Mouse (Mus musculus): ENCODE data around the gene Crocc2. TPM values are rescaled to one million over a fixed set of nuclear protein-coding genes. Genes with fewer than 3 reads are reported as not detected.

Gene Crocc2
- polyA plus RNA-seq, 1 experiment: 0.06 TPM

DNA sequence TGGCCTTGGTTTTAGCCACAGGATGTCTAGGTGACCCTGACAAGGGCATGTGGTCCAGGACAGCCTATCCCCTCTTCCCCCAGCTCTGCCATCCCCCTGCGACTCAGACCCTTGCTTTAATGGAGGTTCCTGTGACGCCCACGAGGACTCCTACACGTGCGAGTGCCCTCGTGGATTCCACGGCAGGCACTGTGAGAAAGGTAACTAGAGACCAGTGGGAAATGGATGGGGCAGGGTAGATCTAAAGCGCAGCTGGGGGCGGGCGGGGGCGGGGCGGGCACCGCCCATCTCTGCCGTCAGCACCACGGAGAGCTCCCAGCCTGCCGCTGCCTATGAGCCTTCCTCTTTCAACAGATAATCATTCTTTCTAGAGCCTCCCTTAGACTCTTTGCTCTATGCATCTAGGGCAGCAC is 103.9 kb downstream of the Crocc2 start:
- Histone ChIP-seq H3K27me3 (ENCODE audit: control insufficient read depth, insufficient read depth, low read length) (no peaks in the 10 kb centered on the region), H3K36me3 (ENCODE audit: control insufficient read depth, insufficient read depth, low read length) (no peaks in the 10 kb centered on the region), H3K4me3 (ENCODE audit: control insufficient read depth, low read depth, low read length) (no peak overlapping the region), H3K4me1 (ENCODE audit: control insufficient read depth, insufficient read depth, low read length) (no peaks in the 10 kb centered on the region), H3K27ac (ENCODE audit: control insufficient read depth, insufficient read depth, low read depth, low read length) (no peak overlapping the region)
- TF ChIP-seq POLR2A (IDR thresholded peaks at IDR 0.05; ENCODE audit: control insufficient read depth, low read depth, low read length): no peak
- no peak for TF ChIP-seq CTCF (IDR thresholded peaks at IDR 0.05; ENCODE audit: control insufficient read depth, insufficient read depth, insufficient replicate concordance, low read depth, low read length)

DNA sequence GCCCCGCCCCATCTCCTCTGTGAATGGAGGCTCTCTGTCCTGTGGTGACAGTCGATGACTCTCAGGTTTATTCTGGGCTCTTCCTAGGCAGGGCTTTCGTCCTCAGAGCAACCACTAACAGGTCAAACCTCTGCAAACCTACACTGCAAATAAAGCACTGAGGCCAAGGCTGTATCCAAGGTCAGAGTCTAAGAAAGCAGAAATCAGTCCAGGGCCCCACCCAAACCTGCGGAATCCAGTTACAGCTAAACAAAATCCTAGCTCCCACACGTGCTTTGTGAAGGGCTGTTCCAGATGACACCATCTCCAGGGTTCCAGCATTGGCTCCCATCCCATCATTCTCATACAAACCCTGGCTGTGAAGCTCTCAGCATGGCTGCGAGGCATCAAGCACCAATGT is 107.0 kb downstream of the Crocc2 start:
- Histone ChIP-seq H3K27me3 (ENCODE audit: control insufficient read depth, insufficient read depth, low read length) (no peaks in the 10 kb centered on the region), H3K36me3 (ENCODE audit: control insufficient read depth, insufficient read depth, low read length) (no peaks in the 10 kb centered on the region), H3K27ac (ENCODE audit: control insufficient read depth, insufficient read depth, low read depth, low read length) (no peak overlapping the region), H3K4me3 (ENCODE audit: control insufficient read depth, low read depth, low read length) (no peak overlapping the region), H3K4me1 (ENCODE audit: control insufficient read depth, insufficient read depth, low read length) (no peaks in the 10 kb centered on the region)
- no peak for TF ChIP-seq POLR2A (IDR thresholded peaks at IDR 0.05; ENCODE audit: control insufficient read depth, low read depth, low read length)
- no peak for TF ChIP-seq CTCF (IDR thresholded peaks at IDR 0.05; ENCODE audit: control insufficient read depth, insufficient read depth, insufficient replicate concordance, low read depth, low read length)

- Histone ChIP-seq H3K36me3 (ENCODE audit: control insufficient read depth, insufficient read depth, low read length) (no peaks in the 10 kb centered on the region), H3K27ac (ENCODE audit: control insufficient read depth, insufficient read depth, low read depth, low read length) (no peak overlapping the region), H3K27me3 (ENCODE audit: control insufficient read depth, insufficient read depth, low read length) (no peaks in the 10 kb centered on the region), H3K4me1 (ENCODE audit: control insufficient read depth, insufficient read depth, low read length) (no peaks in the 10 kb centered on the region), H3K4me3 (ENCODE audit: control insufficient read depth, low read depth, low read length) (no peak overlapping the region)
- TF ChIP-seq POLR2A (IDR thresholded peaks at IDR 0.05; ENCODE audit: control insufficient read depth, low read depth, low read length): no peak
- TF ChIP-seq CTCF (IDR thresholded peaks at IDR 0.05; ENCODE audit: control insufficient read depth, insufficient read depth, insufficient replicate concordance, low read depth, low read length): no peak
Observed at GRCm38 (mm10) chr1:93277041-93277440, 108.5 kb downstream of the Crocc2 start.

Other genes starting within 250 kb of the Crocc2 start
- gene Capn10, start 234.3 kb upstream of the Crocc2 start, polyA plus RNA-seq (2012; rRNA removed): 31.9 and 32.5 TPM in 2 replicates
- 0.70 and 0.88 TPM in 2 replicates for gene Gpr35, start 217.9 kb upstream of the Crocc2 start, polyA plus RNA-seq (2012; rRNA removed)
- gene Aqp12, start 162.4 kb upstream of the Crocc2 start, polyA plus RNA-seq (2012; rRNA removed): 0.37 and 0.59 TPM in 2 replicates
- gene Kif1a, start 66.8 kb upstream of the Crocc2 start, polyA plus RNA-seq (2012; rRNA removed): 11.4 and 12.4 TPM in 2 replicates
- not detected in 2 replicates for gene Agxt, start 33.5 kb upstream of the Crocc2 start, polyA plus RNA-seq (2012; rRNA removed)
- gene 2310007B03Rik, start 7.8 kb upstream of the Crocc2 start, polyA plus RNA-seq (2012; rRNA removed): 0.11 TPM in 1 of 2 replicates, not detected in the other
- gene Sned1, start 67.1 kb downstream of the Crocc2 start, polyA plus RNA-seq (2012; rRNA removed): 4.5 and 4.8 TPM in 2 replicates
- 14.4 and 14.8 TPM in 2 replicates for gene Mterf4, start 137.2 kb downstream of the Crocc2 start, polyA plus RNA-seq (2012; rRNA removed)
- 8.7 and 10.6 TPM in 2 replicates for gene Ppp1r7, start 174.1 kb downstream of the Crocc2 start, polyA plus RNA-seq (2012; rRNA removed)
- gene Pask, start 174.8 kb downstream of the Crocc2 start, polyA plus RNA-seq (2012; rRNA removed): 36.3 and 38.0 TPM in 2 replicates
- gene Ano7, start 205.2 kb downstream of the Crocc2 start, polyA plus RNA-seq (2012; rRNA removed): 0.49 and 0.85 TPM in 2 replicates